Mouse (Mus musculus) left cerebral cortex, adult 9 months (tissue): ENCODE measurements around the gene Zic1.

Experiments used
- DNase-seq, 2 experiments: peaks; one replicate each; pipeline ENCODE4 v3.0.0; 2022; ENCODE audit warnings: low spot score in 2 of 2

Gene Zic1

GRCm38 (mm10) chr9:91384693-91385560 is 19.3 kb upstream of the Zic1 start:
- DNase-seq: no peak

GRCm38 (mm10) chr9:91384136-91384500 is 18.5 kb upstream of the Zic1 start:
- DNase-seq: no peak

DNA sequence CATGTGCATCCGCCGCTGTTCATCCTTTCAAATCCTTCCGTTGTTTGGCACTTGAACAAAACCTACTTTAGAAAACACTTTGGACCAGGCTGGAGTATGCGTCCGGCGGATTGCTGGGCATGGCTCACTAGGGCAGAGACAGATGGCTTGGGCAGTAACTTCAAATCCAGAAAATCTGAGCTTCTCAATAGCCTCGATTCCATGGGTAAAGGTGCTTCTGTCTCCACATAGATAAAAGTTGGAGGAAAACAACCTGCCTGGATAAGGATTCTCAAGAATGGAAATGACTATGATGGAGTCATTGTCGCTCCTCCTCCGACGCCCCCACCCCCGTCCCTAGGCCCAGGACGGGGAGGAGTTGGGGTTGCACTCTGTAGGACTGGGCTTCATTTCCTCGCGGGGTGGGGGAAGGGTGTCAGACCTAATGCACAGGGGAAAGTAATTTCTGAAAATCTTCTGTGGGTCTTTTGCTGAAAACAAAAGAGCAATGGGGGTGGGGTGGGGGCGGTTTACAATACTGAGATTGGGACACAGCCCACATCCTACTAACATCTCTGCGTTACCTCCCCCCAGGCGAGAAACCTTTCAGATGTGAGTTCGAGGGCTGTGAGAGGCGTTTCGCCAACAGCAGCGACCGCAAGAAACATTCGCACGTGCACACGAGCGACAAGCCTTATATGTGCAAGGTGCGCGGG is 18.0 kb upstream of the Zic1 start:
- DNase-seq: no peak

- no peak for DNase-seq
Measured at GRCm38 (mm10) chr9:91382471-91383255, 17.1 kb upstream of the Zic1 start.

DNA sequence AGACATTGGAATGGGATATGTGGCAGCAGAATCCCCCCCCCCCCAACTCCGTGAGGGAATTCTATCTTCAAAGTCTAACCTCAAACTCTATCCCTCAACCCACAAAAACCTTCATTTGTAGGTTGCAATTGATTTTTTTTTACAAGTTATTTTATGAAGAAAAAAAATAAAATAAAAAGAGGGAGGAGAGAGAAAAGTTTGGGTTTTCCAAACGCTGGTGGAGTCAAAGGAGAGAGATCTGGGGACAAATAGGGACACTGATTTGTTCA is 16.4 kb upstream of the Zic1 start:
- DNase-seq: no peak

DNA sequence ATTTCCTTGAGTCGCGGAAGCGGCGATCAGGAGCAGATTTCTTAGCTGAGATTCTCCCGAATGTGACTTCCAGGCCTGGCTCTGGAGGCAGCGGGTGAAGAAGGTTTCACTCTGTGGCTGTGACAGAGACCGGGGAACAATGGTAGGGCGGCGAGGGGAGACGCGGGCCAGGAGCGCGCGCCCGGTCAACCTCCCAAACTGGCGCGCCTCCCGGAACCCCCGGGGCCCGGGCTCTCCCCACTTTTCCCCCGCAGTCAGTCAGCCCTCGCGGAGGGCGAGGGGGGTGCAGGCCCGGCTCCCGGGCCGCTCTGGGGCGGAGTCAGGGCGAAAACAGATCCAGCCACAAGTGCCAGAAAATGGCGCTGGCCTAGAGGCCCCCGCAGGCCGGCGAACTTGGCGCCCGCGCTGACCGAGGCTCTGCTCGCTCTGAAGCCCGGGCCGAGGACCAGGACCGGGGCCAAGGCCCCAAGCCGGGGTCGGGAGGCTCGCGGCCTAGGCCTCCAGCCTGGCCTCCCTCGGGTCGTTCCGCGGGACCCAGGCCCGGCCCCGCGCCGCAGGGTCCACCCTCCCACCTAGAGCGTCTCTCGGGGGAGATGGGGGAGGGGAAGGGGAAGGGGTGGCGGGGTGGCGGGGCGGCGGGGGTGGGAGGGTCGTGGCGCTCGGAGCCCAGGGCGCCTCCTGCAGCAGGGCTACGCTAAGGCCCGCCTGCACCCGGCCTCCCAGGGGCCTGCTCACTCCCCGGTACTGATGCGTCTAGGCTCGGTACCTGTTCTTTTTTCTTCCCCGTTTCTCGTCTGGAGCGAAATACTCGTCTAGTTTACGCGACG is 15.9 kb upstream of the Zic1 start:
- DNase-seq: no peak

GRCm38 (mm10) chr9:91380458-91380914 is 14.9 kb upstream of the Zic1 start:
- no peak for DNase-seq

DNA sequence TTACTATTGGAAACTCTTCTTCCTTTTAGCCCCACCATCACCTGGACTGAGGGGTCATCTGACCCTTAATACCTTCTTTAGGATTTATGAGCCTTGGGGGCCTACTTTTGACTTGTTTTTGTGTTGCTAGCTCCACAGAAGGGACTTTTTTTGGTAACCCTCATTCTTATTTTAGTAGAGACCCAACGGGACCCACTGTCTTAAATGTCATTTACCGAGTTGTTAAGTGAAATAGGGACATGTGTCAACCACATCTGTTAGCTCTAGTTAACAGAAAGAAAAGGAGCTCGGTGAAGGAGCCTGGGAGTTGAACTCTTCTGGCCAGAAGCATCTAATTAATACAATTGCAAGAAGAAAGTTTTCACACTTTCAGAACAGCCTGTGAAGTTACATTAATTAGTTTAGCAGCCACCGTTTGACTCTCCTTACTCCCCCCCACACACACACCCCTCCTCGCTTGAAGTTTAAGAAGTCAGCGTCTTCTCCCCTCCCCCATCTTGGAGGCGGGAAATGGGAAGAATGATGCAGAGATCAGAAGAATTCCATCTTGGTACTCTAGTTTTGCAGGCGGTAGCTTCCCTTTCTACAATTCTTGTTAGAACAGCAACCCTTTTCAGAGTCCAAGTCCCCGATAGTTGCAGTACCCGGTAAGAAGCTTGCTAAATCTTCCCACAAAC is 14.3 kb upstream of the Zic1 start:
- no peak for DNase-seq

- DNase-seq: no peak
Measured at GRCm38 (mm10) chr9:91379300-91379635, 13.7 kb upstream of the Zic1 start.

DNA sequence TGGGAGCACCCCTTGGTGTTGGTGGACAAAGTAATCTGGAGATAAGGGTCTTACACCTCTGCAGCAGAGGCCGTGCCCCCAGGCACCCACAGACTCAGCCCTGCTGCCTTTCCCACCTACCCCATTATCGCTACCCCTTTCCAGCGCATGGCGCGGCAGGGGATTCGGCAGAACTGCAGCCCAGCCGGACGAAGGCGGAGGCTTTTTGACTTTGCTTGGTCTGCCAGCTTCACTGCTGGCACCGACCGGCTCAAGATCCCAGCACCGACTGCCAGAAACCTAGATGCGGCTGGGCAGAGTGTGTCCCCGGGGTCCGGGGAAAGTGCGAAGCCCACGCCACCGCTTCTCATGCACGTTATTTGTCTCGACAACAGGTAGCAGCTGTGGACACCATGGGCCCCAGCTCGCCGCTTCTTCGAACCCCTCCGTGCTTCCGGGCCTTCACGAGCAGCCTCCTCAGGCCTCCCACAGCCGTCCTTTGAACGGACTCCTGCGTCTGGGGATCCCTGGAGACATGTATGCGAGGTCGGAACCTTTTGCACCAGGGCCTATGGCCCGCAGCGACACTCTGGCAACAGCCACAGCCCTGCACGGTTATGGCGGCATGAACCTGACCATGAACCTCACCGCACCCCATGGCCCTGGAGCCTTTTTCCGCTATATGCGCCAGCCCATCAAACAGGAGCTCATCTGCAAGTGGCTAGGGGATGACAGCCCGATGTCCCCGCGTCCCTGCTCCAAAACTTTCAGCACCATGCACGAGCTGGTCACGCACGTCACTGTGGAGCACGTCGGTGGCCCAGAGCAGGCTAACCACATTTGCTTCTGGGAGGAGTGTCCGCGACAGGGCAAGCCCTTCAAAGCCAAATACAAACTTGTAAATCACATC is 13.0 kb upstream of the Zic1 start:
- no peak for DNase-seq

GRCm38 (mm10) chr9:91377873-91378150 is 12.2 kb upstream of the Zic1 start:
- no peak for DNase-seq

DNA sequence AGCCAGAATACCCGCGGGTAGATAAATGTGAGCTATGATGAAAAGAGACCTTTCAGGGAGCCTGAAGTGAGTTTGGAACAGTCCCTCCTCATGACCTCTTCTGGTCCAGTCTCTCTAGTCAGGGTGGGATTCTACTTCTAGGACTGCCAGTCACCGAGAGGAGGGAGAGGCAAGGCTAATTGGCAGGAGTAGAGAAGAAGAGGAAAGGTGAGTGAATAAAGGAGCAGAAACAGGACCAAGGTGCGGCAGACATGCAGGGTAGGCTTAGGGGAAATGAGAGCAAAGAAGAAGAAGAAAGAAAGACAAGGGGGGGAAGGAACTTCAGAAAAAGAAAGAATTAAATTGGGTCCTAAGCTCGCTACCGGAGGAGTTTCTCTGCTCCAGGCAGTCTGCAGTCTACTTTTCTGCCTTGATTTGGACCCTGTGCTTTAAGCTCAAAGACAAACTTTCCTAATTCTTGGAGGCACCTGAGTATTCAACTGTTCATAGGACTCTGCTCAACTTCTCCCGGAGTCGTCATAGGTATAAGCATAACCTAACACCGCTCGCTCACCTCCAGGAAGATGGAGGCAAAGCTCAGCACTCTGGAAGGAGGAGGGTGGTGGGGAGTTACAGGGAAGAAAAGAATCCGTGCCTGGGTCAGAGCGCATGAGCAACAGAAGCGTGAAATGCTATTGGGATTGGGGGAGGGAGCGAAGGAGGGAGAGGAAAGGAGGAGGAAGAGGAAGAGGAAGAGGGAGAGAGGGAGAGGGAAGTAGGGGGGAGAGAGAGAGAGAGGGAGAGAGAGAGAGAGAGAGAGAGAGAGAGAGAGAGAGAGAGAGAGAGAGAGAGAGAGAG is 11.6 kb upstream of the Zic1 start:
- DNase-seq: no peak

- DNase-seq: no peak
Measured at GRCm38 (mm10) chr9:91374665-91375064, 9.1 kb upstream of the Zic1 start.

GRCm38 (mm10) chr9:91373811-91374575 is 8.4 kb upstream of the Zic1 start:
- DNase-seq: no peak

DNA sequence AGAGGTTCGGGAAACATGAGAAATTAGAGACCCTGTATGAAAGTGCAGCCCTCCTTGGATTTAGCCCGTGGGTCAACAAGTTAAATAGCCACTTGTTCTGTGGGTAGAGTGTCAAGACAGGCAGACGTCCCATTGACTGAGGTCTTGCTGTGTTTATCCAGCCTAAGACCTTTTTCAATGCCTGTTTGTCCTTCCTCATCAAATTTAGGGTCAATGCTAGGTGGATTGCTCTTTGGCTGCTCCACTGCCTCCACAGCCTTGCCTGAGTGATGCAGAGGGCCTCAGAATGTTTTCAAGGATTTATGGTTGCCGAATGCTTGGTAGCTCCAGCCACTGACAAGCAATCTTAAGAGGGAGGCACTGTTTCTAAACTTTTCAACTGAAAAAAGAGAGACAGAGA is 6.0 kb upstream of the Zic1 start:
- no peak for DNase-seq

DNA sequence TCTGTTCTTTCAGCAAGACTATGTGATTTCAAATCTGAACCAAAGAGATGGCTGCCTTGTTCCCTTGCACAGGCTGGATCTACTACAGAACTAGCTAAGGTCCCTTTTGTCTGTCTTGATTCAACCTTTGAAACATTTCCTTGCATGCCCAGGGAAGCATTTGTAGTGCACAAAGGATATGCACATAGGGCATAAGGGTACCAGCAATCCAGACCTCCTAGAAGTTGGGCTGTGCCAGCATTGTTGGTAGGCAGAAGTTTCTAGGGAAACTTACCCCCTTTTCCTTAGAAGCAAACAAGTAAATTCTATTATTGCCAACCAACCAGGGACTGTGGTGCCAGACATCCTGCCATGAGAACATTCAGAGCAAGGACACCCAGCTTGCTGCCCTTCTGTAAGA is 5.4 kb upstream of the Zic1 start:
- DNase-seq: no peak

DNA sequence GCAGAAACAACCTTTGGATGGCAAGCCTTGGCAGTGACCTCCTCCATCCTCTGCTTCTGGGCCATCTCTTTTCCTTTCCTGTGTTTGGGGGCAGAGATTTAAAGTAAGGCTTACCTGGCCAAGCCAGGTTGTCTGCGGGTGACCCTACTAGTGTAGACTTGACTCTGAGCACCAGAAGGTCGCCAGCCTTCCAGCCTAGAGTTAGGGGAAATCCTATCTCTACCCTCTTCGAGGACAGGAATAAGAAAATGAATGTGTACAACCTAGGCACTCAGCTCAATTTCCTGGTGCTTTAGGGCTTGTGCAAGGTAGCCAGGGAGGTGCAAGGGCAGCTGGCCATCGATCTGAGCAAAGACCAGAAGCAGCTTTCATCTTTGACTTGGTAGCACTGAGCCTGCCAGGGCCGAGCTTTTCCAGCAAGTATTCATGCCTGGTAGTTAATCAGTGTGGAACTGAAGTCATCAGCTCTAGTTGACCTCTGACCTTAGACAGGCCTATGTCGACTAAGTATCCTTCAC is 4.6 kb upstream of the Zic1 start:
- DNase-seq: no peak

DNA sequence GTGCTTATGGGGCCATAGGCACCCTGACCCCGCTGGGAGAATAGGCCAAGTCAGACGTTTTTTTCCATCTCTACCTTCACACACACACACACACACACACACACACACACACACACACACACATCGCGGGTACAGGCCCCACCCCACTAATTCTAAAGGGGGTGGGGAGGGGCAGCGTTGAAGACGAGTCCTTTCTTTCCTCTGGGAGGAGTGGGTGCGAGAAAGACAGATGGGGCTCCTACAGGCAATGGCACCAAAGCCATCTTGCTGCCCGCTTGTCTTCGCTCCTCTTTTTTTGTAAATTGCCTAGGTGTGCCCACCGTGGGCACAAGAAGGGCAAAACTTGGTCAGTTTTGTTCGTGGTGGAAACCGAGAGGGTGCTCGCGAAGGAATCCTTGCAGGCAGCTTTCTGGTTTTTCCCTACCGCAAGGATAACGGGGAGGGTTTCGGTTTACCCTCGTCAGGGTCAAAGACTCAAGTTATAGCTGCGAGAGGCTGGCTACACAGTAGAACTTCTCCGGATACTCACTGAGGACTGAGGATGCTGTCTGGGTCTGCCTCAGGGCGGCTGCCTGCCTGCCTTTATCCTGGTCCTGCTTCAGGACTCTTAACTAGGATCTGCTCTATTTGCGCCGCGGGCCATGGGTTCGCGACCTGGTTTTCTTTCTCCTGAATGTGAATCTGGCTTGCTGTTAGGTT is 3.8 kb upstream of the Zic1 start:
- DNase-seq: no peak
